Mouse (Mus musculus) testis, adult 2 months (tissue): ENCODE measurements around the gene Dock2.

Experiments used
- CTCF ChIP-seq: fragments of 200-500 bp; IDR thresholded peaks from 2 replicates; pipeline ENCODE4 v1.5.1; 2012; ENCODE audit warnings: low read depth, mild to moderate bottlenecking, inconsistent platforms, low read length, moderate library complexity; ENCODE audit not compliant: control insufficient read depth, insufficient read depth, insufficient replicate concordance
- POLR2A ChIP-seq: fragments of 200-500 bp; IDR thresholded peaks from 2 replicates; pipeline ENCODE4 v1.6.1; 2012; ENCODE audit warnings: low read depth, mild to moderate bottlenecking, inconsistent platforms, low read length, moderate library complexity; ENCODE audit not compliant: control insufficient read depth

- TF ChIP-seq CTCF: no peak
- no peak for TF ChIP-seq POLR2A
Measured at GRCm38 (mm10) chr11:34343742-34344307, 439.9 kb downstream of the Dock2 start.
